Mouse (Mus musculus) liver, adult 2 months (tissue): Measurements from ENCODE around the gene Ick. TPM values are rescaled to one million over a fixed set of nuclear protein-coding genes. Genes with fewer than 3 reads are reported as not detected.

Experiments used
- DNase-seq: peaks from one replicate; pipeline ENCODE4 v3.0.0-alpha.2; 2011; ENCODE audit warnings: low read depth, low spot score; ENCODE audit errors: extremely low read depth
- H3K27ac ChIP-seq: fragments of 200-500 bp; replicated peaks from 2 replicates; pipeline ENCODE4 v1.5.1; 2012; ENCODE audit warnings: low read depth, mild to moderate bottlenecking, control low read depth, inconsistent platforms, low read length; ENCODE audit not compliant: insufficient read depth
- H3K27me3 ChIP-seq: fragments of 200-500 bp; 2 replicates; pipeline ENCODE4 v1.6.1; 2012; ENCODE audit warnings: mild to moderate bottlenecking, moderate library complexity, low read length, inconsistent platforms; ENCODE audit not compliant: control insufficient read depth, insufficient read depth
- H3K36me3 ChIP-seq: fragments of 200-500 bp; 2 replicates; pipeline ENCODE4 v1.6.1; 2012; ENCODE audit warnings: low read length, inconsistent platforms; ENCODE audit not compliant: control insufficient read depth, insufficient read depth
- H3K4me1 ChIP-seq: fragments of 200-500 bp; 2 replicates; pipeline ENCODE4 v1.6.1; 2011; ENCODE audit warnings: low read length; ENCODE audit not compliant: control insufficient read depth, insufficient read depth
- H3K4me3 ChIP-seq: fragments of 200-500 bp; 2 replicates; pipeline ENCODE4 v1.5.1; 2011; ENCODE audit warnings: low read depth, mild to moderate bottlenecking, control low read depth, low read length, moderate library complexity; ENCODE audit not compliant: insufficient read depth
- H3K79me2 ChIP-seq: fragments of 200-500 bp; 2 replicates; pipeline ENCODE4 v1.6.1; 2012; ENCODE audit warnings: inconsistent platforms, mild to moderate bottlenecking, low read length, moderate library complexity; ENCODE audit not compliant: control insufficient read depth, insufficient read depth
- H3K9ac ChIP-seq: fragments of 200-500 bp; 2 replicates; pipeline ENCODE4 v1.6.1; 2012; ENCODE audit warnings: low read depth, mild to moderate bottlenecking, control low read depth, inconsistent platforms, low read length
- CTCF ChIP-seq: fragments of 200-500 bp; IDR thresholded peaks from 2 replicates; pipeline ENCODE4 v1.5.1; 2011; ENCODE audit warnings: low read depth, low read length, control low read depth
- POLR2A ChIP-seq: fragments of 200-500 bp; IDR thresholded peaks from 2 replicates; pipeline ENCODE4 v1.6.1; 2011; ENCODE audit warnings: low read length, control low read depth; ENCODE audit not compliant: insufficient read depth; ENCODE audit errors: extremely low read depth
- WGBS: fragments of 180-500 bp; shearing (Covaris S2); methylation state at CpG from one replicate; pipeline ENCODE4 v1.1.7; 2018; 5-methylcytosine and 5-hydroxymethylcytosine counted together
- polyA plus RNA-seq: library from polyadenylated mRNA; depleted of rRNA; stranded (reverse); fragments of >200 nt; gene quantifications from 2 replicates; pipeline ENCODE4 v1.2.3, GENCODE M21; 2012
- total RNA-seq: library from RNA; depleted of rRNA; stranded (reverse); fragments of >200 nt; gene quantifications from 2 replicates; pipeline ENCODE4 v1.2.3, GENCODE M21; 2014

Ick gene
- total and polyA plus RNA-seq, 2 experiments: 7.3 to 10.2 TPM

- H3K79me2 ChIP-seq: peaks cover 17% of the 10 kb centered on the region; the same call in 1 of the 2 replicates
- DNase-seq: peak; percentile 62
- peaks cover 15% of the 10 kb centered on the region for H3K36me3 ChIP-seq
- no peaks in the 10 kb centered on the region for H3K27me3 ChIP-seq
- H3K27ac ChIP-seq: no peak overlapping the region
- H3K4me3 ChIP-seq: no peak overlapping the region
- 33% methylated on average over 4 of the region's 4 CpGs for WGBS
- no peak for TF ChIP-seq CTCF
- no peak for TF ChIP-seq POLR2A
- H3K4me1 ChIP-seq: peaks cover 29% of the 10 kb centered on the region
- no peak overlapping the region for H3K9ac ChIP-seq
Observed at GRCm38 (mm10) chr9:78106821-78107220, 2.2 kb upstream of the Ick start.

- Histone ChIP-seq H3K9ac (peak overlapping the region; percentile 95), H3K4me1 (peaks cover 27% of the 10 kb centered on the region), H3K79me2 (peaks cover 14% of the 10 kb centered on the region; the same call in 1 of the 2 replicates), H3K27me3 (no peaks in the 10 kb centered on the region), H3K27ac (0 out of 2 replicates have a peak overlapping the region, but pooled peaks have one; percentile 2), H3K4me3 (peak overlapping the region; percentile 71), H3K36me3 (peaks cover 11% of the 10 kb centered on the region)
- WGBS: 8% methylated on average over 6 of the region's 6 CpGs
- TF ChIP-seq CTCF: no peak
- TF ChIP-seq POLR2A: no peak
- DNase-seq: no peak
Observed at GRCm38 (mm10) chr9:78107582-78107911, 1.4 kb upstream of the Ick start.

GRCm38 (mm10) chr9:78107912-78108795 is 838 bp upstream of the Ick start:
- Histone ChIP-seq H3K9ac (peak overlapping the region; percentile 95), H3K79me2 (peaks cover 14% of the 10 kb centered on the region), H3K27ac (peak overlapping the region; percentile 89), H3K27me3 (no peaks in the 10 kb centered on the region), H3K36me3 (peaks cover 10% of the 10 kb centered on the region; the same call in 1 of the 2 replicates), H3K4me1 (peaks cover 25% of the 10 kb centered on the region), H3K4me3 (peak overlapping the region; percentile 71)
- TF ChIP-seq POLR2A (peak; percentile 94), CTCF (no peak)
- DNase-seq: peak; percentile 98
- WGBS: under 1% methylated on average over 88 of the region's 88 CpGs

- H3K27me3 ChIP-seq: no peaks in the 10 kb centered on the region
- peak overlapping the region; percentile 55 for H3K9ac ChIP-seq
- 0 out of 2 replicates have a peak overlapping the region, but pooled peaks have one; percentile 39 for H3K27ac ChIP-seq
- H3K79me2 ChIP-seq: peaks cover 23% of the 10 kb centered on the region
- peaks cover 24% of the 10 kb centered on the region for H3K4me1 ChIP-seq
- peak; percentile 63 for DNase-seq
- H3K4me3 ChIP-seq: peak overlapping the region; percentile 48
- 19% methylated on average over 5 of the region's 5 CpGs for WGBS
- H3K36me3 ChIP-seq: peaks cover 7% of the 10 kb centered on the region; the same call in 1 of the 2 replicates
- peak; percentile 15; the same call in 1 of the 2 replicates for TF ChIP-seq CTCF
- no peak for TF ChIP-seq POLR2A
Observed at GRCm38 (mm10) chr9:78109656-78110055, 664 bp downstream of the Ick start.

- Histone ChIP-seq H3K4me1 (peaks cover 14% of the 10 kb centered on the region), H3K36me3 (no peaks in the 10 kb centered on the region; the same call in 1 of the 2 replicates), H3K4me3 (no peak overlapping the region), H3K9ac (no peak overlapping the region), H3K27me3 (no peaks in the 10 kb centered on the region), H3K27ac (no peak overlapping the region), H3K79me2 (peaks cover 21% of the 10 kb centered on the region)
- 30% methylated on average over 2 of the region's 2 CpGs for WGBS
- no peak for TF ChIP-seq CTCF
- no peak for TF ChIP-seq POLR2A
- DNase-seq: peak; percentile 63
Observed at GRCm38 (mm10) chr9:78111456-78111855, 2.5 kb downstream of the Ick start.
